Mouse (Mus musculus): ENCODE results near the gene Tssk6. TPM values are rescaled to one million over a fixed set of nuclear protein-coding genes. Genes with fewer than 3 reads are reported as not detected.

Gene Tssk6
- total RNA-seq, 2 experiments from 2014 or later, result 0.27 to 0.28 TPM

GRCm38 (mm10) chr8:69882833-69883600 is 19.0 kb upstream of the Tssk6 start:
- DNase-seq (ENCODE audit: extremely low spot score in 1 of 2, low spot score in 1 of 2), result no peak

GRCm38 (mm10) chr8:69884141-69884540 is 17.8 kb upstream of the Tssk6 start:
- no peak for DNase-seq (ENCODE audit: extremely low spot score in 1 of 2, low spot score in 1 of 2)

- DNase-seq (ENCODE audit: extremely low spot score in 1 of 2, low spot score in 1 of 2), result no peak
Observed at GRCm38 (mm10) chr8:69887289-69888243, 14.4 kb upstream of the Tssk6 start, which contains the start of gene Cilp2. TSS of gene Cilp2 (minus strand) at chr8:69887687.

- no peak for DNase-seq (ENCODE audit: extremely low spot score in 1 of 2, low spot score in 1 of 2)
Observed at GRCm38 (mm10) chr8:69888244-69888866, 13.6 kb upstream of the Tssk6 start.

GRCm38 (mm10) chr8:69888902-69889301 is 13.1 kb upstream of the Tssk6 start:
- DNase-seq (ENCODE audit: extremely low spot score in 1 of 2, low spot score in 1 of 2), result no peak

- DNase-seq (ENCODE audit: extremely low spot score in 1 of 2, low spot score in 1 of 2), result peak; percentile 62 to 67
Observed at GRCm38 (mm10) chr8:69890813-69891241, 11.2 kb upstream of the Tssk6 start.

- peak in 1 of 2 experiments; percentile 60 for DNase-seq (ENCODE audit: extremely low spot score in 1 of 2, low spot score in 1 of 2)
Observed at GRCm38 (mm10) chr8:69893863-69894262, 8.1 kb upstream of the Tssk6 start.

- no peak for DNase-seq (ENCODE audit: extremely low spot score in 1 of 2, low spot score in 1 of 2)
Observed at GRCm38 (mm10) chr8:69894836-69895332, 7.1 kb upstream of the Tssk6 start.

- DNase-seq (ENCODE audit: extremely low spot score in 1 of 2, low spot score in 1 of 2), result no peak
Observed at GRCm38 (mm10) chr8:69895772-69896451, 6.1 kb upstream of the Tssk6 start.

GRCm38 (mm10) chr8:69897857-69898256 is 4.1 kb upstream of the Tssk6 start:
- DNase-seq (ENCODE audit: extremely low spot score in 1 of 2, low spot score in 1 of 2), result no peak

GRCm38 (mm10) chr8:69899876-69900275 is 2.1 kb upstream of the Tssk6 start:
- DNase-seq (ENCODE audit: extremely low spot score in 1 of 2, low spot score in 1 of 2), result no peak

GRCm38 (mm10) chr8:69900895-69901451 is 1.0 kb upstream of the Tssk6 start:
- no peak for DNase-seq (ENCODE audit: extremely low spot score in 1 of 2, low spot score in 1 of 2)

- DNase-seq (ENCODE audit: extremely low spot score in 1 of 2, low spot score in 1 of 2), result peak; percentile 94
Observed at GRCm38 (mm10) chr8:69901484-69902162, 361 bp upstream of the Tssk6 start.

GRCm38 (mm10) chr8:69903063-69903542 is 1.1 kb downstream of the Tssk6 start:
- peak; percentile 96 to 97 for DNase-seq (ENCODE audit: extremely low spot score in 1 of 2, low spot score in 1 of 2)

- no peak for DNase-seq (ENCODE audit: extremely low spot score in 1 of 2, low spot score in 1 of 2)
Observed at GRCm38 (mm10) chr8:69904096-69904495, 2.1 kb downstream of the Tssk6 start.

GRCm38 (mm10) chr8:69906260-69906659 is 4.3 kb downstream of the Tssk6 start:
- DNase-seq (ENCODE audit: extremely low spot score in 1 of 2, low spot score in 1 of 2), result no peak

GRCm38 (mm10) chr8:69907106-69907505 is 5.1 kb downstream of the Tssk6 start:
- DNase-seq (ENCODE audit: extremely low spot score in 1 of 2, low spot score in 1 of 2), result no peak

- DNase-seq (ENCODE audit: extremely low spot score in 1 of 2, low spot score in 1 of 2), result no peak
Observed at GRCm38 (mm10) chr8:69911917-69912316, 9.9 kb downstream of the Tssk6 start.
